Mouse (Mus musculus) Patski (cell line): ENCODE measurements around the gene Gm572. TPM values are rescaled to one million over a fixed set of nuclear protein-coding genes. Genes with fewer than 3 reads are reported as not detected.
A peak's percentile ranks its signal among the peaks of the same experiment; 100 is the strongest.

Source experiments
- ATAC-seq: fragments of 100-300 bp; one replicate; pipeline ENCODE4 v1.8.0; 2021
- CTCF ChIA-PET: fragments of 350-600 bp; sonication (Branson Sonifier 250); formaldehyde crosslinking; loops from one replicate; lab custom pipeline; 2022; ENCODE audit warnings: inconsistent platforms; lab: Charles Lee
- POLR2A ChIA-PET: fragments of 350-600 bp; sonication (Branson Sonifier 250); formaldehyde crosslinking; loops from one replicate; lab custom pipeline; 2022; ENCODE audit warnings: antibody characterized with exemption, inconsistent platforms; lab: Charles Lee
- DNase-seq: peaks from one replicate; pipeline ENCODE4 v3.0.0-alpha.2; 2011; ENCODE audit warnings: low read depth, low spot score
- H3K27me3 ChIP-seq: fragments of 371-371 bp; one replicate; pipeline ENCODE4 v1.5.1; 2021
- CTCF ChIP-seq: fragments of 100-300 bp; IDR thresholded peaks from one replicate; pipeline ENCODE4 v1.5.1; 2021
- in situ Hi-C: fragments of 300-500 bp; cut with MboI; formaldehyde crosslinking; loops from 3 replicates; pipeline ENCODE4 v1.11.1; 2018; ENCODE audit warnings: low pct_unique_long_range_greater_than_20kb, mixed read lengths
- polyA plus RNA-seq: library from polyadenylated mRNA; unstranded; gene quantifications from one replicate; pipeline ENCODE4 v1.2.3, GENCODE M21; 2021

Gm572 gene
- polyA plus RNA-seq, 1 experiment from 2014 or later = not detected

GRCm38 (mm10) chr4:148667006-148667755 is 24.1 kb downstream of the Gm572 start:
- ATAC-seq (no peak), DNase-seq (no peak)
- in situ Hi-C loops = no loop called here
- POLR2A ChIA-PET = no interaction called here
- H3K27me3 ChIP-seq = no peaks in the 10 kb centered on the region
- TF ChIP-seq CTCF = no peak
- CTCF ChIA-PET = no interaction called here

GRCm38 (mm10) chr4:148671230-148671947 is 28.3 kb downstream of the Gm572 start:
- DNase-seq (no peak), ATAC-seq (no peak)

GRCm38 (mm10) chr4:148675043-148675442 is 31.9 kb downstream of the Gm572 start:
- no peak for DNase-seq
- ChIA-PET CTCF (no interaction called here), POLR2A (interaction anchor here (0.5 kb wide), 1 partner anchor 18 kb away, joined by 3 read pairs; no protein-coding TSS in a partner anchor)
- no peaks in the 10 kb centered on the region for H3K27me3 ChIP-seq
- no peak for TF ChIP-seq CTCF
- ATAC-seq = no peak
- in situ Hi-C loops = no loop called here

More at GRCm38 (mm10) chr4:148671230-148671947, 28.3 kb downstream of the Gm572 start:
- H3K27me3 ChIP-seq = no peaks in the 10 kb centered on the region
- in situ Hi-C loops = no loop called here
- TF ChIP-seq CTCF = no peak
- POLR2A ChIA-PET = no interaction called here
- CTCF ChIA-PET = no interaction called here

- in situ Hi-C loops = no loop called here
- ChIA-PET POLR2A (no interaction called here), CTCF (interaction anchor here (0.9 to 1.2 kb wide), 2 partner anchors 26 to 371 kb away, joined by 3 read pairs; no protein-coding TSS in a partner anchor)
- DNase-seq = no peak
- TF ChIP-seq CTCF = no peak
- no peak for ATAC-seq
- H3K27me3 ChIP-seq = no peaks in the 10 kb centered on the region
Measured at GRCm38 (mm10) chr4:148676188-148676960, 33.3 kb downstream of the Gm572 start.

GRCm38 (mm10) chr4:148676961-148677637 is 34.0 kb downstream of the Gm572 start:
- POLR2A ChIA-PET = no interaction called here
- no peak for ATAC-seq

GRCm38 (mm10) chr4:148678105-148678504 is 35.0 kb downstream of the Gm572 start:
- TF ChIP-seq CTCF = no peak
- ChIA-PET CTCF (no interaction called here), POLR2A (no interaction called here)
- in situ Hi-C loops = no loop called here
- ATAC-seq = no peak
- H3K27me3 ChIP-seq = no peaks in the 10 kb centered on the region
- DNase-seq = no peak

More at GRCm38 (mm10) chr4:148676961-148677637, 34.0 kb downstream of the Gm572 start:
- DNase-seq = no peak
- TF ChIP-seq CTCF = no peak
- no peaks in the 10 kb centered on the region for H3K27me3 ChIP-seq
- CTCF ChIA-PET = interaction anchor here (1.2 kb wide), 1 partner anchor 370 kb away, joined by 3 read pairs; no protein-coding TSS in a partner anchor
- in situ Hi-C loops = no loop called here

GRCm38 (mm10) chr4:148680505-148681067 is 37.5 kb downstream of the Gm572 start:
- CTCF ChIA-PET = interaction anchor here (1.3 kb wide), 1 partner anchor 10 kb away, joined by 5 read pairs; no protein-coding TSS in a partner anchor

GRCm38 (mm10) chr4:148681429-148681828 is 38.3 kb downstream of the Gm572 start:
- H3K27me3 ChIP-seq = no peaks in the 10 kb centered on the region
- ChIA-PET POLR2A (no interaction called here), CTCF (interaction anchor here (0.9 to 1.6 kb wide), 3 partner anchors 9 to 217 kb away, joined by 3 to 5 read pairs (median 3); no protein-coding TSS in a partner anchor)
- TF ChIP-seq CTCF = peak; percentile 81
- DNase-seq (no peak), ATAC-seq (no peak)
- in situ Hi-C loops = no loop called here

More at GRCm38 (mm10) chr4:148680505-148681067, 37.5 kb downstream of the Gm572 start:
- in situ Hi-C loops = no loop called here
- POLR2A ChIA-PET = no interaction called here
- no peaks in the 10 kb centered on the region for H3K27me3 ChIP-seq
- ATAC-seq = no peak
- DNase-seq = no peak
- no peak for TF ChIP-seq CTCF

- in situ Hi-C loops = no loop called here
- ChIA-PET POLR2A (no interaction called here), CTCF (interaction anchor here (0.8 to 1.5 kb wide), 3 partner anchors 90 to 393 kb away, joined by 3 to 4 read pairs (median 3); no protein-coding TSS in a partner anchor)
- TF ChIP-seq CTCF = no peak
- no peaks in the 10 kb centered on the region for H3K27me3 ChIP-seq
- ATAC-seq = no peak
- no peak for DNase-seq
Measured at GRCm38 (mm10) chr4:148682961-148683360, 39.8 kb downstream of the Gm572 start.
